Mouse (Mus musculus) MEL (cell line): ENCODE results near the gene Prkcb.

Source experiments
- CHD1 ChIP-seq: IDR thresholded peaks from 2 replicates; pipeline ENCODE4 v1.6.1; 2012; ENCODE audit warnings: low read depth, mild to moderate bottlenecking, inconsistent platforms, low read length, improper control_type of control experiment
- CTCF ChIP-seq, 3 experiments: IDR thresholded peaks in 2 of 3; conservative IDR thresholded peaks in 1 of 3; 2 replicates each; pipeline ENCODE4 v1.5.1; 2011 to 2012; ENCODE audit warnings: low read length in 3 of 3, low read depth in 2 of 3, mild to moderate bottlenecking in 2 of 3, improper control_type of control experiment in 1 of 3, inconsistent platforms in 1 of 3, mixed read lengths in 1 of 3, moderate library complexity in 1 of 3; ENCODE audit not compliant: control insufficient read depth in 1 of 3, insufficient read depth in 1 of 3, poor library complexity in 1 of 3, severe bottlenecking in 1 of 3
- NRF1 ChIP-seq: IDR thresholded peaks from 2 replicates; pipeline ENCODE4 v1.6.1; 2014; ENCODE audit warnings: low read depth, mild to moderate bottlenecking, inconsistent platforms, low read length, improper control_type of control experiment, moderate library complexity; ENCODE audit not compliant: poor library complexity, insufficient read depth, severe bottlenecking
- POLR2A ChIP-seq, 2 experiments: IDR thresholded peaks; 2 replicates each; pipeline ENCODE4 v1.6.1; 2011 to 2012; ENCODE audit warnings: low read length in 2 of 2, mild to moderate bottlenecking in 2 of 2, control low read depth in 1 of 2, improper control_type of control experiment in 1 of 2, low read depth in 1 of 2, moderate library complexity in 1 of 2; ENCODE audit not compliant: control insufficient read depth in 1 of 2, insufficient read depth in 1 of 2, poor library complexity in 1 of 2
- POLR2AphosphoS2 ChIP-seq: IDR thresholded peaks from 2 replicates; pipeline ENCODE4 v1.6.1; 2011; ENCODE audit warnings: low read length, improper control_type of control experiment
- RCOR1 ChIP-seq: IDR thresholded peaks from 2 replicates; pipeline ENCODE4 v1.6.1; 2012; ENCODE audit warnings: low read depth, mild to moderate bottlenecking, inconsistent platforms, low read length, improper control_type of control experiment
- USF2 ChIP-seq, 2 experiments: IDR thresholded peaks; 2 replicates each; pipeline ENCODE4 v1.6.1; 2011 to 2012; ENCODE audit warnings: improper control_type of control experiment in 2 of 2, low read length in 2 of 2, borderline replicate concordance in 1 of 2, inconsistent platforms in 1 of 2, low read depth in 1 of 2, mild to moderate bottlenecking in 1 of 2; ENCODE audit not compliant: insufficient read depth in 1 of 2

DNA sequence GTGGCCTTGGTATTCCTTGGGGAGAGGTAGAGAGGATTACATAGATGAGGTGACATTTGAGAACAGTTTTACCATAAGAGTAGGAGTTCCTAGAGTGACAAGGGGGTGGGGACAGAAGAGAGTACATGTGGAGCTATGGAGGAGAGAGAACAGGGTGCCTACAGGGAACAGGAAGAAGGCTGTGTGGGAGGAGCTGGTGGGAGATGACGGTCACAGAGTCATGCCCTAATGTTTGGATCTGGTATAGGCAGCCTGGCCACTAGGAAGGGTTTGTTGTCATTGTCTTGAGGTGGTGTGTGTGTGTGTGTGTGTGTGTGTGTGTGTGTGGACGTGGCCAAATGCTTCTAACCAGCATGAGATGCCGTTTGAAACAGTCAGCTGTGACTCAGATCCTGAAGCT lies 9.1 kb downstream of the Prkcb start:
- no peak for TF ChIP-seq POLR2A (IDR thresholded peaks at IDR 0.05; ENCODE audit: control insufficient read depth in 1 of 2, insufficient read depth in 1 of 2, low read depth in 1 of 2, low read length in 2 of 2, poor library complexity in 1 of 2)
- no peak for TF ChIP-seq CTCF (IDR thresholded peaks at IDR 0.05 in 2 of 3, conservative IDR thresholded peaks at IDR 0.05 in 1 of 3; ENCODE audit: control insufficient read depth in 1 of 3, insufficient read depth in 1 of 3, low read depth in 2 of 3, low read length in 3 of 3, poor library complexity in 1 of 3, severe bottlenecking in 1 of 3)
- TF ChIP-seq POLR2AphosphoS2: no peak
- TF ChIP-seq USF2 (IDR thresholded peaks at IDR 0.05; ENCODE audit: borderline replicate concordance in 1 of 2, insufficient read depth in 1 of 2, low read depth in 1 of 2, low read length in 2 of 2): no peak
- TF ChIP-seq RCOR1: no peak
- TF ChIP-seq NRF1: no peak
- TF ChIP-seq CHD1: no peak
